Mouse (Mus musculus) gastrocnemius, postnatal 25 days (tissue): ENCODE results near the gene Slc9a7. TPM values are rescaled to one million over a fixed set of nuclear protein-coding genes. Genes with fewer than 3 reads are reported as not detected.

Source experiments
- DNase-seq: peaks from one replicate; pipeline ENCODE4 v3.0.0; 2022
- long read RNA-seq, 2 experiments: library from polyadenylated mRNA; stranded (forward); transcript quantifications; one replicate each; pipeline ENCODE4 v2.0.0; 2021
- total RNA-seq, 2 experiments: library from RNA; stranded (reverse); gene quantifications; 1 replicate in 1 of 2; 2 replicates in 1 of 2; pipeline ENCODE4 v1.2.3; 2021

Slc9a7 gene
- 1 to 10 TPM; 5.8 to 8.9 TPM for total RNA-seq
- long read RNA-seq, experiment 1, partial matches to known transcripts: 0 of 2 reads
- long read RNA-seq, experiment 1, other reads (novel, unspliced or antisense): 2 of 2 reads
- long read RNA-seq, experiment 2, partial matches to known transcripts: 0 of 1 reads
- long read RNA-seq, experiment 2, other reads (novel, unspliced or antisense): 1 of 1 reads

- DNase-seq: peak; percentile 81
Observed at GRCm38 (mm10) chrX:20291282-20292039, at the start of gene Slc9a7. Slc9a7 (minus strand) TSS chrX:20291807.

GRCm38 (mm10) chrX:20335722-20336121 lies 44.1 kb upstream of the Slc9a7 start:
- DNase-seq: no peak

- no peak for DNase-seq
Observed at GRCm38 (mm10) chrX:20332756-20333155, 41.1 kb upstream of the Slc9a7 start.

- DNase-seq: no peak
Observed at GRCm38 (mm10) chrX:20307215-20307614, 15.6 kb upstream of the Slc9a7 start.

GRCm38 (mm10) chrX:20305941-20306340 lies 14.3 kb upstream of the Slc9a7 start:
- no peak for DNase-seq

- no peak for DNase-seq
Observed at GRCm38 (mm10) chrX:20303280-20303679, 11.7 kb upstream of the Slc9a7 start.

GRCm38 (mm10) chrX:20292040-20292417 lies 422 bp upstream of the Slc9a7 start:
- no peak for DNase-seq

GRCm38 (mm10) chrX:20290715-20291114 lies 892 bp downstream of the Slc9a7 start:
- DNase-seq: no peak

- no peak for DNase-seq
Observed at GRCm38 (mm10) chrX:20288674-20289073, 2.9 kb downstream of the Slc9a7 start.

GRCm38 (mm10) chrX:20286254-20286653 lies 5.4 kb downstream of the Slc9a7 start:
- no peak for DNase-seq

- no peak for DNase-seq
Observed at GRCm38 (mm10) chrX:20279424-20279823, 12.2 kb downstream of the Slc9a7 start.

- no peak for DNase-seq
Observed at GRCm38 (mm10) chrX:20273854-20274253, 17.8 kb downstream of the Slc9a7 start.

GRCm38 (mm10) chrX:20271980-20272379 lies 19.6 kb downstream of the Slc9a7 start:
- no peak for DNase-seq

GRCm38 (mm10) chrX:20269980-20270379 lies 21.6 kb downstream of the Slc9a7 start:
- DNase-seq: no peak

GRCm38 (mm10) chrX:20264370-20264769 lies 27.2 kb downstream of the Slc9a7 start:
- DNase-seq: no peak

- DNase-seq: no peak
Observed at GRCm38 (mm10) chrX:20228102-20228501, 63.5 kb downstream of the Slc9a7 start.

GRCm38 (mm10) chrX:20221486-20221885 lies 70.1 kb downstream of the Slc9a7 start:
- DNase-seq: no peak

GRCm38 (mm10) chrX:20185616-20186015 lies 106.0 kb downstream of the Slc9a7 start:
- no peak for DNase-seq

- no peak for DNase-seq
Observed at GRCm38 (mm10) chrX:20176792-20177191, 114.8 kb downstream of the Slc9a7 start.

- DNase-seq: no peak
Observed at GRCm38 (mm10) chrX:20168430-20168829, 123.2 kb downstream of the Slc9a7 start.

- no peak for DNase-seq
Observed at GRCm38 (mm10) chrX:20164984-20165383, 126.6 kb downstream of the Slc9a7 start.

- no peak for DNase-seq
Observed at GRCm38 (mm10) chrX:20162322-20162711, 129.3 kb downstream of the Slc9a7 start.

GRCm38 (mm10) chrX:20161687-20162321 lies 129.8 kb downstream of the Slc9a7 start:
- no peak for DNase-seq
